Mouse (Mus musculus): ENCODE results near the gene Cd5l. TPM values are rescaled to one million over a fixed set of nuclear protein-coding genes. Genes with fewer than 3 reads are reported as not detected.

Cd5l gene
- polyA plus RNA-seq, 1 experiment from 2014 or later, result 1.1 TPM

GRCm38 (mm10) chr3:87398809-87399208 lies 41.1 kb downstream of the Cd5l start:
- no peaks in the 10 kb centered on the region for H3K9me3 ChIP-seq (ENCODE audit: control insufficient read depth, low read length)
- H3K4me2 ChIP-seq (ENCODE audit: low read depth, low read length), result no peak overlapping the region
- no peak for ATAC-seq
- no peaks in the 10 kb centered on the region for H3K27me3 ChIP-seq (replicated peaks; ENCODE audit: control insufficient read depth, insufficient read depth, low read length)
- H3K9ac ChIP-seq (ENCODE audit: low read depth, low read length), result no peak overlapping the region
- H3K4me3 ChIP-seq (ENCODE audit: low read length), result no peak overlapping the region
- 65% methylated on average over 4 of the region's 4 CpGs for WGBS
- H3K36me3 ChIP-seq (ENCODE audit: control insufficient read depth, insufficient read depth, low read length), result no peaks in the 10 kb centered on the region
- no peaks in the 10 kb centered on the region for H3K4me1 ChIP-seq (ENCODE audit: control insufficient read depth, insufficient read depth, low read length)
- no peak overlapping the region for H3K27ac ChIP-seq (ENCODE audit: low read length)

- WGBS, result 86% methylated on average over 4 of the region's 4 CpGs
- Histone ChIP-seq H3K27ac (ENCODE audit: low read length) (no peak overlapping the region), H3K9me3 (ENCODE audit: control insufficient read depth, low read length) (no peaks in the 10 kb centered on the region), H3K27me3 (replicated peaks; ENCODE audit: control insufficient read depth, insufficient read depth, low read length) (no peaks in the 10 kb centered on the region), H3K9ac (ENCODE audit: low read depth, low read length) (no peak overlapping the region), H3K4me1 (ENCODE audit: control insufficient read depth, insufficient read depth, low read length) (no peaks in the 10 kb centered on the region), H3K36me3 (ENCODE audit: control insufficient read depth, insufficient read depth, low read length) (no peaks in the 10 kb centered on the region), H3K4me3 (ENCODE audit: low read length) (no peak overlapping the region), H3K4me2 (ENCODE audit: low read depth, low read length) (no peak overlapping the region)
- no peak for ATAC-seq
Observed at GRCm38 (mm10) chr3:87399906-87400305, 42.2 kb downstream of the Cd5l start.

- Histone ChIP-seq H3K4me2 (ENCODE audit: low read depth, low read length) (no peak overlapping the region), H3K36me3 (ENCODE audit: control insufficient read depth, insufficient read depth, low read length) (no peaks in the 10 kb centered on the region), H3K4me1 (ENCODE audit: control insufficient read depth, insufficient read depth, low read length) (no peaks in the 10 kb centered on the region), H3K27me3 (replicated peaks; ENCODE audit: control insufficient read depth, insufficient read depth, low read length) (no peaks in the 10 kb centered on the region), H3K9ac (ENCODE audit: low read depth, low read length) (no peak overlapping the region), H3K4me3 (ENCODE audit: low read length) (no peak overlapping the region), H3K27ac (ENCODE audit: low read length) (no peak overlapping the region), H3K9me3 (ENCODE audit: control insufficient read depth, low read length) (no peaks in the 10 kb centered on the region)
- no peak for ATAC-seq
- 70% methylated on average over 5 of the region's 5 CpGs for WGBS
Observed at GRCm38 (mm10) chr3:87401321-87401720, 43.6 kb downstream of the Cd5l start.

GRCm38 (mm10) chr3:87408171-87408570 lies 50.5 kb downstream of the Cd5l start:
- no peak for ATAC-seq
- H3K36me3 ChIP-seq (ENCODE audit: control insufficient read depth, insufficient read depth, low read length), result no peaks in the 10 kb centered on the region
- H3K4me1 ChIP-seq (ENCODE audit: control insufficient read depth, insufficient read depth, low read length), result no peaks in the 10 kb centered on the region
- no peaks in the 10 kb centered on the region for H3K27me3 ChIP-seq (replicated peaks; ENCODE audit: control insufficient read depth, insufficient read depth, low read length)
- WGBS, result 14% methylated on average over 4 of the region's 4 CpGs
- no peak overlapping the region for H3K4me2 ChIP-seq (ENCODE audit: low read depth, low read length)
- H3K27ac ChIP-seq (ENCODE audit: low read length), result no peak overlapping the region
- no peak overlapping the region for H3K9ac ChIP-seq (ENCODE audit: low read depth, low read length)
- no peaks in the 10 kb centered on the region for H3K9me3 ChIP-seq (ENCODE audit: control insufficient read depth, low read length)
- no peak overlapping the region for H3K4me3 ChIP-seq (ENCODE audit: low read length)

GRCm38 (mm10) chr3:87409196-87409935 lies 51.7 kb downstream of the Cd5l start:
- no peaks in the 10 kb centered on the region for H3K36me3 ChIP-seq (ENCODE audit: control insufficient read depth, insufficient read depth, low read length)
- H3K9ac ChIP-seq (ENCODE audit: low read depth, low read length), result no peak overlapping the region
- no peak overlapping the region for H3K4me2 ChIP-seq (ENCODE audit: low read depth, low read length)
- no peak for ATAC-seq
- no peaks in the 10 kb centered on the region for H3K27me3 ChIP-seq (replicated peaks; ENCODE audit: control insufficient read depth, insufficient read depth, low read length)
- H3K4me3 ChIP-seq (ENCODE audit: low read length), result no peak overlapping the region
- H3K27ac ChIP-seq (ENCODE audit: low read length), result no peak overlapping the region
- no peaks in the 10 kb centered on the region for H3K4me1 ChIP-seq (ENCODE audit: control insufficient read depth, insufficient read depth, low read length)
- 83% methylated on average over 4 of the region's 4 CpGs for WGBS
- no peaks in the 10 kb centered on the region for H3K9me3 ChIP-seq (ENCODE audit: control insufficient read depth, low read length)

- H3K36me3 ChIP-seq (ENCODE audit: control insufficient read depth, insufficient read depth, low read length), result no peaks in the 10 kb centered on the region
- no peak overlapping the region for H3K27ac ChIP-seq (ENCODE audit: low read length)
- WGBS, result 80% methylated on average over 6 of the region's 6 CpGs
- H3K4me3 ChIP-seq (ENCODE audit: low read length), result no peak overlapping the region
- H3K27me3 ChIP-seq (replicated peaks; ENCODE audit: control insufficient read depth, insufficient read depth, low read length), result no peaks in the 10 kb centered on the region
- no peak overlapping the region for H3K9ac ChIP-seq (ENCODE audit: low read depth, low read length)
- H3K4me1 ChIP-seq (ENCODE audit: control insufficient read depth, insufficient read depth, low read length), result no peaks in the 10 kb centered on the region
- no peaks in the 10 kb centered on the region for H3K9me3 ChIP-seq (ENCODE audit: control insufficient read depth, low read length)
- H3K4me2 ChIP-seq (ENCODE audit: low read depth, low read length), result no peak overlapping the region
- no peak for ATAC-seq
Observed at GRCm38 (mm10) chr3:87410605-87411004, 52.9 kb downstream of the Cd5l start.

GRCm38 (mm10) chr3:87411150-87411549 lies 53.5 kb downstream of the Cd5l start:
- Histone ChIP-seq H3K4me3 (ENCODE audit: low read length) (no peak overlapping the region), H3K4me1 (ENCODE audit: control insufficient read depth, insufficient read depth, low read length) (no peaks in the 10 kb centered on the region), H3K9ac (ENCODE audit: low read depth, low read length) (no peak overlapping the region), H3K4me2 (ENCODE audit: low read depth, low read length) (no peak overlapping the region), H3K27ac (ENCODE audit: low read length) (no peak overlapping the region), H3K36me3 (ENCODE audit: control insufficient read depth, insufficient read depth, low read length) (no peaks in the 10 kb centered on the region), H3K9me3 (ENCODE audit: control insufficient read depth, low read length) (no peaks in the 10 kb centered on the region), H3K27me3 (replicated peaks; ENCODE audit: control insufficient read depth, insufficient read depth, low read length) (no peaks in the 10 kb centered on the region)
- WGBS, result 10% methylated on average over 12 of the region's 12 CpGs
- ATAC-seq, result peak; percentile 50; the same call in 1 of the 2 replicates

- Histone ChIP-seq H3K27ac (ENCODE audit: low read length) (no peak overlapping the region), H3K4me2 (ENCODE audit: low read depth, low read length) (no peak overlapping the region), H3K9me3 (ENCODE audit: control insufficient read depth, low read length) (no peaks in the 10 kb centered on the region), H3K9ac (ENCODE audit: low read depth, low read length) (no peak overlapping the region), H3K36me3 (ENCODE audit: control insufficient read depth, insufficient read depth, low read length) (no peaks in the 10 kb centered on the region), H3K27me3 (replicated peaks; ENCODE audit: control insufficient read depth, insufficient read depth, low read length) (no peaks in the 10 kb centered on the region), H3K4me3 (ENCODE audit: low read length) (no peak overlapping the region), H3K4me1 (ENCODE audit: control insufficient read depth, insufficient read depth, low read length) (no peaks in the 10 kb centered on the region)
- no peak for ATAC-seq
- 73% methylated on average over 1 of the region's 1 CpGs for WGBS
Observed at GRCm38 (mm10) chr3:87420645-87421044, 63.0 kb downstream of the Cd5l start.
